Mouse (Mus musculus) embryonic facial prominence, embryonic 10.5 days (tissue): ENCODE results near the gene Zfp62. TPM values are rescaled to one million over a fixed set of nuclear protein-coding genes. Genes with fewer than 3 reads are reported as not detected.

ENCODE experiments used
- polyA plus RNA-seq: library from polyadenylated mRNA; unstranded; fragments of >200 nt; fragmentation: Nextera tagmentation; extraction: Ambion mirVana; gene quantifications from 2 replicates; pipeline ENCODE4 v1.2.1, GENCODE M21; 2016

The Zfp62 gene
- polyA plus RNA-seq, 1 experiment from 2014 or later, result 46.8 TPM

Other genes starting within 250 kb of the Zfp62 start
- not detected in 2 replicates for gene Olfr56, start 224.4 kb upstream of the Zfp62 start, polyA plus RNA-seq
- 0.26 and 0.30 TPM in 2 replicates for gene 9930111J21Rik1, start 223.9 kb upstream of the Zfp62 start, polyA plus RNA-seq
- not detected in 2 replicates for gene Gm12185, start 211.1 kb upstream of the Zfp62 start, polyA plus RNA-seq
- not detected in 2 replicates for gene Tgtp1, start 209.1 kb upstream of the Zfp62 start, polyA plus RNA-seq
- gene 9930111J21Rik2, start 152.1 kb upstream of the Zfp62 start, polyA plus RNA-seq, result 0.16 and 0.20 TPM in 2 replicates
- gene Tgtp2, start 139.1 kb upstream of the Zfp62 start, polyA plus RNA-seq, result not detected in 2 replicates
- gene Ifi47, start 126.7 kb upstream of the Zfp62 start, polyA plus RNA-seq, result 0.18 and 0.19 TPM in 2 replicates
- gene Olfr1396, start 88.4 kb upstream of the Zfp62 start, polyA plus RNA-seq, result not detected in 2 replicates
- not detected in 2 replicates for gene Olfr1395, start 61.0 kb upstream of the Zfp62 start, polyA plus RNA-seq
- gene Olfr1394, start 48.9 kb upstream of the Zfp62 start, polyA plus RNA-seq, result not detected in 2 replicates
- gene Btnl9, start 16.1 kb upstream of the Zfp62 start, polyA plus RNA-seq, result 0.23 and 0.31 TPM in 2 replicates
- gene Mgat1, start 40.9 kb downstream of the Zfp62 start, polyA plus RNA-seq, result 34.8 and 40.3 TPM in 2 replicates
- 0.10 TPM in 1 of 2 replicates, not detected in the other for gene Olfr1393, start 75.0 kb downstream of the Zfp62 start, polyA plus RNA-seq
- 0.06 TPM in 1 of 2 replicates, not detected in the other for gene Olfr1392, start 82.0 kb downstream of the Zfp62 start, polyA plus RNA-seq
- gene Olfr10, start 101.4 kb downstream of the Zfp62 start, polyA plus RNA-seq, result not detected in 2 replicates
- not detected in 2 replicates for gene Olfr1391, start 119.5 kb downstream of the Zfp62 start, polyA plus RNA-seq
- gene Olfr1390, start 131.9 kb downstream of the Zfp62 start, polyA plus RNA-seq, result not detected in 2 replicates
- not detected in 2 replicates for gene Olfr1389, start 219.8 kb downstream of the Zfp62 start, polyA plus RNA-seq
- 0.42 and 0.57 TPM in 2 replicates for gene Olfr1388, start 233.3 kb downstream of the Zfp62 start, polyA plus RNA-seq